Comparison of ENCODE assay signal across 8 mouse cellular contexts in the genomic region with DNA sequence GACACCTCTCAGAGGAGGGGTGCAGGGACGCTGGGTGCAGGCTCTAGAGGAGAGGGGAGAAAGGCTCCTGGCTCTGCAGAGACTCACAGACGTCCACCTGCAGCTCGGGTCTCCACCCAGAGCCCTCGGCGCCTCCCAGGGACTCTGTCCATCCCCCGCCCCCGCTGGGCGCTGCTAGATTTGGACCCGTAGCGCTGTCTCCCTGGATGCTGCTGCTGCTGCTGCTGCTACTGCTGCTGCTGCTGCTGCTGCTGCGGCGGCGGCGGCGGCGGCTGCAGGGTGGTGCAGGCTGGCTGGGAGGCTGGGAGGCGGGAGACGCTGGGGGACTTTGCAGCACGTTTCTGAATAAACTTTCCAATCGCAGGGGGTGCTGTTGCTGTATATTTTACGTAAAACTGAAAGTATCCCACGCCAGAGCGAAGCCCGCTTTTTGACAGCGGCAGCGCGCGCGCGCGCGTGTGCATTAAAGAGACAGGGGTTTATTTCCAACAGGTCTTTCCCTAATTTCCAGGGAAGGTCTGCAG. TPM values are rescaled to one million over a fixed set of nuclear protein-coding genes. Genes with fewer than 3 reads are reported as not detected.
DNase-seq lines count a peak whose midpoint lies in the region; ATAC-seq and TF ChIP-seq lines count a peak whose summit lies in the region.

No protein-coding gene starts in this region.

- H3K9ac ChIP-seq in ES-E14 (ENCODE audit: insufficient read depth, low read depth, low read length, poor library complexity, severe bottlenecking): no peak overlapping the region
- H3K9ac ChIP-seq in hindbrain, embryonic 16.5 days (ENCODE audit: low read depth, low read length): peak overlapping the region; percentile 86

- H3K27me3 ChIP-seq in hindbrain, embryonic 16.5 days (replicated peaks; ENCODE audit: control insufficient read depth, insufficient read depth, low read length): no peaks in the 10 kb centered on the region

- intact Hi-C loops in left cerebral cortex, postnatal 25 days (cut with DNase I): loop anchor here (2.0 to 10.0 kb wide), 2 partner anchors 97 to 1999 kb away; no protein-coding TSS in a partner anchor

- peak overlapping the region; percentile 54 to 57 for H3K4me3 ChIP-seq in ES-E14 (ENCODE audit: insufficient read depth in 1 of 2, low read depth in 1 of 2, low read length in 2 of 2, poor library complexity in 1 of 2, severe bottlenecking in 1 of 2)
- H3K4me3 ChIP-seq in hindbrain, embryonic 16.5 days (ENCODE audit: low read length): peak overlapping the region; percentile 78

- peak; percentile 29 for ATAC-seq in frontal cortex, adult (ENCODE audit: low TSS enrichment)
- peak; percentile 25 for ATAC-seq in hindbrain, embryonic 16.5 days
- ATAC-seq in megakaryocyte-erythroid progenitor cell, adult 5-6 weeks (replicated peaks; ENCODE audit: low FRiP score, low TSS enrichment, poor library complexity, severe bottlenecking): peak; percentile 62

- H3K27ac ChIP-seq in ES-E14 (ENCODE audit: insufficient read depth, low read depth, low read length, poor library complexity, severe bottlenecking): no peak overlapping the region
- peak overlapping the region; percentile 91 for H3K27ac ChIP-seq in hindbrain, embryonic 16.5 days (ENCODE audit: low read depth, low read length)

- WGBS in hindbrain, embryonic 16.5 days: under 1% methylated on average over 32 of the region's 32 CpGs

- H3K4me2 ChIP-seq in hindbrain, embryonic 16.5 days (ENCODE audit: low read length): peak overlapping the region; percentile 84

- H3K36me3 ChIP-seq in ES-E14 (ENCODE audit: control insufficient read depth, insufficient read depth, low read length, poor library complexity, severe bottlenecking): no peaks in the 10 kb centered on the region
- no peaks in the 10 kb centered on the region for H3K36me3 ChIP-seq in hindbrain, embryonic 16.5 days (ENCODE audit: control insufficient read depth, insufficient read depth, low read length)

- no peaks in the 10 kb centered on the region for H3K9me3 ChIP-seq in ES-E14 (ENCODE audit: control insufficient read depth, insufficient read depth, low read depth, low read length)
- H3K9me3 ChIP-seq in hindbrain, embryonic 16.5 days (ENCODE audit: control insufficient read depth, low read length): no peaks in the 10 kb centered on the region

- no peak for DNase-seq in ES-E14 (ENCODE audit: low read depth, low spot score)
- peak; percentile 92 for DNase-seq in brain, adult 2 months (ENCODE audit: low read depth, low spot score)
- peak; percentile 77 to 91 for DNase-seq in left cerebral cortex, postnatal 25 days (ENCODE audit: low spot score in 2 of 2)
- peak; percentile 81 for DNase-seq in right cerebral cortex, postnatal 14 days
- no peak for DNase-seq in adipocyte (ENCODE audit: low spot score)

- in situ Hi-C loops in ES-E14 (cut with MboI; ENCODE audit: low sequenced_read_pairs in 2 of 2, unreplicated experiment in 2 of 2): no loop called here

- H3K4me1 ChIP-seq in ES-E14 (ENCODE audit: control insufficient read depth in 2 of 2, insufficient read depth in 2 of 2, low read length in 2 of 2, poor library complexity in 1 of 2): peaks cover 0 to 2% of the 10 kb centered on the region in 2 experiments; a peak in 2 of 4 replicates
- peaks cover 4% of the 10 kb centered on the region for H3K4me1 ChIP-seq in hindbrain, embryonic 16.5 days (ENCODE audit: control insufficient read depth, insufficient read depth, low read depth, low read length)

TF ChIP-seq in ES-E14, 5 proteins besides CTCF, POLR2A, EP300 and RAD21:
- no peak for TF ChIP-seq HCFC1 (IDR thresholded peaks at IDR 0.05; ENCODE audit: borderline replicate concordance, insufficient read depth, low read length)
- TF ChIP-seq CHD2 (IDR thresholded peaks at IDR 0.05; ENCODE audit: low read depth, low read length): no peak
- TF ChIP-seq ZNF384 (IDR thresholded peaks at IDR 0.05; ENCODE audit: low read depth, low read length): no peak
- no peak for TF ChIP-seq ZC3H11A (IDR thresholded peaks at IDR 0.05; ENCODE audit: borderline replicate concordance, low read depth, low read length)
- TF ChIP-seq MAFK (IDR thresholded peaks at IDR 0.05; ENCODE audit: insufficient read depth, low read depth, low read length): no peak

RNA-seq across cellular contexts. Expression of a gene that starts 1.3 kb away (rescaled TPM):
- total RNA-seq in ES-E14 (2012; rRNA removed): not detected in 2 replicates
- polyA plus RNA-seq in hindbrain, embryonic 16.5 days (2015; fragmentation: Nextera tagmentation; extraction: Ambion mirVana): 0.21 TPM in 1 of 2 replicates, not detected in the other
- total RNA-seq in left cerebral cortex, postnatal 25 days (2021): 1 to 10 TPM; 1.0 to 1.4 TPM
- total RNA-seq in megakaryocyte-erythroid progenitor cell, adult 5-6 weeks (2014; fragmentation: Nextera tagmentation): not detected in 2 replicates
- not detected in 2 replicates for total RNA-seq in megakaryocyte-erythroid progenitor cell, adult 5-6 weeks (2017)

RNA-seq across cellular contexts. Expression of a gene that starts 1.7 kb away (rescaled TPM):
- total RNA-seq in ES-E14 (2012; rRNA removed): 3.1 and 3.2 TPM in 2 replicates
- polyA plus RNA-seq in hindbrain, embryonic 16.5 days (2015; fragmentation: Nextera tagmentation; extraction: Ambion mirVana): 97.9 and 105 TPM in 2 replicates
- total RNA-seq in left cerebral cortex, postnatal 25 days (2021): 100 to 1,000 TPM in 1 of 2 experiments, 10 to 100 TPM in 1; 94.7 to 104 TPM
- total RNA-seq in megakaryocyte-erythroid progenitor cell, adult 5-6 weeks (2014; fragmentation: Nextera tagmentation): 194 and 225 TPM in 2 replicates
- total RNA-seq in megakaryocyte-erythroid progenitor cell, adult 5-6 weeks (2017): 69.3 and 74.2 TPM in 2 replicates

Comparison
In these comparisons a context has a peak if more than half of its experiments do, and no peak if none do; other contexts are left out.
1. DNase-seq: peak in brain, adult 2 months (single experiment), left cerebral cortex, postnatal 25 days (2 of 2) and right cerebral cortex, postnatal 14 days (single experiment); none in ES-E14 (single experiment) and adipocyte (single experiment).
2. RNA of a gene that starts 1.7 kb away (total RNA-seq): 69.3 to 225 TPM in megakaryocyte-erythroid progenitor cell, adult 5-6 weeks and 94.7 to 104 TPM in left cerebral cortex, postnatal 25 days; 3.1 to 3.2 TPM in ES-E14; every median in the first group is over 10 times any median in the second.
3. Peak in every context shown above with its lines, with median percentiles within 50 percentile points of each other: ATAC-seq.